Mouse (Mus musculus): ENCODE results near the gene Fbln2.

Fbln2 gene

DNA sequence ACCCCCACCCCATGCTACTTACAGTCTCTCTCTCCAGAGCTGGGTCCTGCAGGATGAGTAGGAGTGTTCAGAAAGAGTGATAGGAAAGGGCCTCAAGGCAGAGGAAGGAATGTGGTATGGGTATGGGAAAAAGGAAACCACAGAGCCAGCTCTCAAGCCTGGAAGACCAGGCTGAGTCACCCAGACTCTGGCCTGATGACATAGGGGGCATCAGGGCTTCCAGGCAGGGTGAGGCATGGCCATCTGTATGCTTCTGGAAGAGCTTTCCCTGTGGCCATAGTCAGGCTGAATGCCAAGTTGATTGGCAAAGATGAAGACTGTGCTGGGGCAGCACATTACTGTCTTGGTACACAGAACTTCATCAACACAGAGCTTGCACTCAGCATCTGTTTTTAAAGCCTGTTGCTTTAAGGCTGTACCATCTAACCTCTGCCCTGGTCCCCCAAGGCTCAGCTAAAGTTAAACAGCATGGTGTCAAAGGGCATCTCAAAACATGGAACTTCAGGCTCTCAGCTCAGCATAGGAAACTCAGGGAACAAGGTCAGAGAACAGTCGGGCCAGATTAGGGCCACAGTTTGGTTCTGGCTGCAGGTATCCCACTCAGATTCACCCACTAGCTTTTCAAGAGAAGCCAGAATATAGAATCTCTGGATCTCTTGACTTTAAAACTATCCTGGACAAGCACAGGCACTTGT, 19.3 kb upstream of the Fbln2 start:
- DNase-seq = no peak

- DNase-seq = no peak
These were observed 13.8 kb upstream of the Fbln2 start for GRCm38 (mm10) chr6:91198456-91198855.

- peak; percentile 18 for DNase-seq
These were observed 11.6 kb upstream of the Fbln2 start for GRCm38 (mm10) chr6:91200429-91201188.

DNA sequence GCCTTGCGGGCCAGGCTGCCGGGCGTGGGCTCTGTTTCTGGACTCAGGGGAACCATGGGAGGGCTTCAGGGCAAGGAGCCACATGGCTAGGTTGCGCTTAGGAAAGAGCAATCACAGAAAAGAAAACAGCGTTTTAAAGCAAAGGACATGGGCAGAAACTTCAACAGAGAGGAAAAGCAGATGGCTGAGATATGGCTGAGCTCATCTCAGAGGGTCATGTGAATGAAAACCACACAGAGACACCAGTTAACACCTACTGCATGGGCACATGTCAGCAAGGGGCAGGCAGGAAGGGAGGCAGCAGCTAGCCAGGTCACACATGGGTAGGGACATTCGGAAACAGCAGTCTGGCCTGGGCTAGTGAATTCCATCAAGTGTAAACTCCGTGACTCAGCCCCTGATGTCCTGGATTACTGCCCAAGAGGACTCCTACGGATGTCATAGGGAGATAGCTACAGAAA, 10.3 kb upstream of the Fbln2 start:
- no peak for DNase-seq

- DNase-seq = no peak
These were observed 9.7 kb upstream of the Fbln2 start for GRCm38 (mm10) chr6:91202571-91202970.

DNA sequence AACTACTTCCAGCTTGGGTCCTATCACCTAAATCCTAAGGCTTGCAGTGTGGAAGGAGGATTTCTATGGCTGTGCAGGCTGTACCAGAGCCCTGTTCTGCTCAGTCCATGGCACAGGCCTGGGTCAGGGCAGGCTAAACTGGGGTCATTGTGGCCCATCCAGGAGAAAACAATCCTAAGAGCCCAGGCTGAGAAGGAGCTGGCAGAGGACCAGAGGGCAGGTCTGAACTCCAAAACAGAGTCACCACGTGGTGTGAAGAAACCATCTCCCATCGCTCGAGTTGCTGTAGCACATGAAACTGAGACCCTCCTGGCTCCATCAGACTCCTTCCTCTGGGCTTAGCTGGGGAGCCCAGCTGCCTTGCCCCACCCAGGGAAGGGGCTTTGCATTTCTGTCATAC, 6.9 kb upstream of the Fbln2 start:
- DNase-seq = no peak

DNA sequence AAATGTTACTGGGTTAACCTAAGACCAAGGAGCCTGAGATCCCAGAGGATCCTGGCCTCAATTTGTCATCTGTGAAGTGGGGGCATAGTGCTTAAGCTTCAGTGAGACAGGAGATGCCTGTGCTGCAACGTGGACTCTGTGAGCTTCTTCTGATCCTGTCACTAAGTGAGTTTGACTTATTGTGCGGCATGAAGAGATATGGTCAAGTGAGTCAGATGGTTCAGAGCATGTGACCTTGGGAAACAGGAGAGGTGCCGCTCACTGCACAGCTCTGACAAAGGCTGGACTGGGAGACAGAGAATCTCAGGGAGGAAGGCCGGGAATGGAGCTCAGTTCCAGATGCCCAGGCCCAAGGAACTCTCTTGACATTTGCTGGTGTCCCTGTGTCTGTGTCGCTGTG, 6.5 kb upstream of the Fbln2 start:
- no peak for DNase-seq

DNA sequence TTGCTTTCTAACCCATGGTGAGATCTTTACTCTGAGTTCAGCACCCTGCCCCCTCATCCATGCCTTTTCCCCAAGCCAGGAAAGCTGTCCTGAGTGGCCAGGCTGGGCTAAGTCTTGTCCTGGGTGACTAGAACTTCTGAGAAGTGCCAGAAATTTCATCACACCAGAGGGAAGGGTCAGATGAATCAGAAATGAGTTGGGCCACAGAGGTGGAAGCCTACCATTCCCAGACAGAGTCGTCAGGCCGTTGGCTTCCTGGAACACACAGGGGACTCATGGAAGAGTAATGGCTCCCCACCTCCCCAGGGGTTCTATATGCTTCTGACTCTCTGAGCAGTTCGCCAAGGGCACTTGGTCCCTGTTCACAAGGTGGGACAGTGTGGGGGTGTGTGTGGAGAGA, 4.8 kb upstream of the Fbln2 start:
- no peak for DNase-seq

GRCm38 (mm10) chr6:91209780-91210179, 2.5 kb upstream of the Fbln2 start:
- DNase-seq = no peak

GRCm38 (mm10) chr6:91210852-91211251, 1.4 kb upstream of the Fbln2 start:
- DNase-seq = no peak

GRCm38 (mm10) chr6:91212571-91212970, 316 bp downstream of the Fbln2 start:
- DNase-seq = no peak

DNA sequence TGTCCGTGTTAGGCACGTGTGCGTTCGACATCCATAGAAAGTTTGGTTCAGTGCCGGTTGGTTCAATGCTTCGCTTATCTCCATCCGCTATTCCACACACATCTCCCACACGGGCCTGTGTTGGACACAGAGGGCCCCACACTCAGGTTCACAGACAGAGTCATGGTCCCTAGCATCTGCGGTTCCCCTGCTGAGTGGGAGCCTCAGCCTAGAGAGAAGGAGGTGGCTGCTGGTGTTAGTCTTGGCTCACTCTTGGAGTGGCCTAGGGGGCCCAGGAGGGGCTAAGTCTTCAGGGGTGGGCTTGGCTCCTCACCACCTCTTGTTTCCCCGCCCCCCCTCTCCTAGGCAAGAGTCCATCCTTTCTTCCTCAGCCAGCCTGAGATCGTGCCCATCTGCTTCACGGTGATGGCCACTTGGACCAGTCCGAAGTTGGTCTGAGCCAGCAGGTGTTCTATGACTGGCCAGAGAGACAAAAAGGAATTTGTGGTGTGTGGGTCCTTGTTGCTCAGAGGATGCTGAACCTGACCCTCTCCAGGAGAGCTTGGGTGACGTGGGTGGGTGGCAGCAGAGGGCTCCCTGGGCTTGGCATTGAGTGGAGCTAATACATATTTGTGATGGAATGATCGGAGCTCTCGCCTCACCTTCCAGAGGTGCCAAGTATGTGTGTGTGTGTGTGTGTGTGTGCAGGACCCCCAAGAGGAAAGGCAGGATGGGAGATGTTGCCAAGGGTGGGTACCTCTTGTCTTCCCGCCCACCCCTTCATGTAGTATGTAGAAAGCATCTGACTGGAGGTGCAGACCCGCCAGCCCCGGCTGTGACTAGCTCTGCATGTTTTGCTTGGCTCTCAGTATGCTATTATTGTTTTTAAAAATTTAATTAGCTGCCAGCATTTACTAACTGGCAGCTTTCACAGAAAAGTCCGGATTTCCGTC, 1.3 kb downstream of the Fbln2 start:
- DNase-seq = no peak

DNA sequence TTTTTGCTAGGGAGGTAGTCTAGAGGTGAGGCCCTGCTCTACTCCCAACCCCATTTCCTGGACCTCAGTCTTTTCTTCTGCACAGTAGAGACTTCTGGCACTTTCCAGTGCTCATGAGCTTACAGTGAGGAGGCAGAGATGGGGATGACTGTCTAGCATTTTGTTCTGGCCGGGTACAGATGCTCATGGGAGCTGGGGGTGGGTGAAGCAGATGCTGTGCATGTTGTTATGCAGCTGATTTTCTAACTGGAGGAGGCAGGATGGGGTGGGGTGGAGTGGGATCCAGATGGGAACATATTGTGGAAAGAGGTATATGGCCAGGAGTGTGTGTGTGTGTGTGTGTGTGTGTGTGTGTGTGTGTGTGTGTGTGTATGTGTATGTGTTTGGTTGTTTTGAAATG, 3.2 kb downstream of the Fbln2 start:
- DNase-seq = no peak

- no peak for DNase-seq
These were observed 6.2 kb downstream of the Fbln2 start for GRCm38 (mm10) chr6:91218445-91218844.

DNA sequence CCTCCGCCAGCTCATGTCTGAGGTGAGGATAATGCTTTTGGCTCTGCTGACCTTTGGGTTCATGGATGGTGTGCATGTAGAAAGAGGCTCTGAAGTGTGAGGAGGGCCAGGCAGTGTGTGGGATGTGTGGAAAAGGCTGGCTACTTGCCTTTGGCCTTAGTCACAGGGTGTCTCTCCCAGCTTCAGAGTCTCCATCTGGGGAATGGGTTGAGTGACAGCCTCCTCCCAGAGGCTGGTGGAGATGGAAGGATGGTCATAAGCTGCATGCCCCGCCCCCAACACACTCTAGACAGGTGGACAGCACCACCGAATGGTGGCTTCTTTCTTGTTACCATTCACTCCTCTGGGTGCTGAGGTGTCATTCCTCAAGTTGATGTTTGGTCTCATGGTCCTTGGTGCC, 6.6 kb downstream of the Fbln2 start:
- no peak for DNase-seq

- no peak for DNase-seq
These were observed 7.8 kb downstream of the Fbln2 start for GRCm38 (mm10) chr6:91220062-91220461.

GRCm38 (mm10) chr6:91221094-91221493, 8.8 kb downstream of the Fbln2 start:
- DNase-seq = no peak

GRCm38 (mm10) chr6:91222694-91223346, 10.6 kb downstream of the Fbln2 start:
- no peak for DNase-seq

GRCm38 (mm10) chr6:91224939-91225338, 12.7 kb downstream of the Fbln2 start:
- no peak for DNase-seq

DNA sequence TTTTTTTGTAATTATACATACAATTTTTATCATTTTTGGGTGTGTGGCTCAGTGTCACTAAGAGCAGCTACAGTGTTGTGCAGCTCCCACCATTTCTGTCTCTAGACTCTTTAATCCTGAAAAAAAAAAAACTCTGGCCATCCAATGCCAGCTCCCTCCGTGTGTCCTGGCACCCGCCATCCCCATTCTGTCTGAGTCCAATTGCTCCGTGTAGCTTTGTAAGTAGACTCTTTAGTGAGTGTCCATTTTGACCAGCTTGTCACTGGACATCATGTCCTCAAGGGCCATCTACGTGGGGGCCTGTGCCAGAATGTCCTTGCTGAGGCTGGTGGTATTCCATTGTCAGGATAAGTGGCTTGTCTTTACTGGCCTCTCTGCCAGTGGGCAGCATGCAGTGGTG, 13.1 kb downstream of the Fbln2 start:
- no peak for DNase-seq

- no peak for DNase-seq
These were observed 13.8 kb downstream of the Fbln2 start for GRCm38 (mm10) chr6:91226058-91226457.

- DNase-seq = no peak
These were observed 16.7 kb downstream of the Fbln2 start for GRCm38 (mm10) chr6:91228980-91229379.

DNA sequence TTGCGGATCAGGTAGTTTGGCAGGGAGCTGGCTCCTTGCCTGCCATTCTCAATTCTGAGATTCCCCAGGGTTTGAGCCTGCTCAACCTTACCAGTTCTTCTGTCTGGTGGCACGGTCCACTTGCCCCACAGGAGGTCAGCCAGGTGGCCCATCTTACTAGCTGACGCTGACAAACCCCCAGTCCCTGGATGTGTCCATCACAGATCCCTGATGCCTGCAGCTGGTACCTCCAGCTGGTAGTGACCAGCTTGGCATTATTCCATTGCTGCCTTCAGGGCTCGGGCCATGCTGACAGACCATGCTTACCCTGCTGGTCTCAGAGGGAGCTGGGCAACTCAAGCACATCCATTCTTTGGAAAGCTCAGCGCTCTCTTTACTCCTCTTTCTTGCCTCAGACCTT, 18.7 kb downstream of the Fbln2 start:
- no peak for DNase-seq
